Mouse (Mus musculus) CD4-positive, CD25-positive, alpha-beta regulatory T cell, adult 2 months (primary cell): Measurements from ENCODE around the gene Tbc1d10c.
A peak's percentile ranks its signal among the peaks of the same experiment; 100 is the strongest.

ENCODE experiments used
- DNase-seq: peaks from one replicate; pipeline ENCODE4 v3.0.0-alpha.2; 2012; ENCODE audit warnings: low read depth, low spot score

The Tbc1d10c gene

GRCm38 (mm10) chr19:4144550-4145498, 46.3 kb downstream of the Tbc1d10c start:
- DNase-seq: peak; percentile 29

- DNase-seq: no peak
Measured at GRCm38 (mm10) chr19:4143759-4144268, 47.3 kb downstream of the Tbc1d10c start, which contains the start of gene Cabp4. Gene Cabp4, minus strand, starts transcription at chr19:4144033.

GRCm38 (mm10) chr19:4142416-4143173, 48.5 kb downstream of the Tbc1d10c start:
- DNase-seq: no peak

- no peak for DNase-seq
Measured at GRCm38 (mm10) chr19:4140147-4140546, 50.9 kb downstream of the Tbc1d10c start.

GRCm38 (mm10) chr19:4139446-4139845, 51.6 kb downstream of the Tbc1d10c start, which contains the start of gene Gpr152:
Gene Gpr152, plus strand, starts transcription at chr19:4139787.
- DNase-seq: no peak

- peak; percentile 39 for DNase-seq
Measured at GRCm38 (mm10) chr19:4137913-4138312, 53.2 kb downstream of the Tbc1d10c start.

- DNase-seq: peak; percentile 62
Measured at GRCm38 (mm10) chr19:4136463-4136862, 54.6 kb downstream of the Tbc1d10c start.

- peak; percentile 66 for DNase-seq
Measured at GRCm38 (mm10) chr19:4135963-4136345, 55.1 kb downstream of the Tbc1d10c start.

GRCm38 (mm10) chr19:4135229-4135962, 55.7 kb downstream of the Tbc1d10c start:
- peak; percentile 45 for DNase-seq

- DNase-seq: no peak
Measured at GRCm38 (mm10) chr19:4134354-4134753, 56.7 kb downstream of the Tbc1d10c start.
